Mouse (Mus musculus) C2C12 (cell line): Measurements from ENCODE around the gene Flad1.
A peak's percentile ranks its signal among the peaks of the same experiment; 100 is the strongest.

ENCODE experiments used
- CEBPB ChIP-seq: IDR thresholded peaks from one replicate; pipeline ENCODE4 v1.6.1; 2011; ENCODE audit warnings: low read depth, mild to moderate bottlenecking, control low read depth, moderate library complexity
- CTCF ChIP-seq: IDR thresholded peaks from one replicate; pipeline ENCODE4 v1.5.1; 2011; ENCODE audit not compliant: control insufficient read depth, insufficient read depth, insufficient read length
- FOSL1 ChIP-seq: IDR thresholded peaks from one replicate; pipeline ENCODE4 v1.8.0; 2011; ENCODE audit warnings: mild to moderate bottlenecking, low read length; ENCODE audit not compliant: poor library complexity, insufficient read depth, severe bottlenecking
- MAX ChIP-seq: IDR thresholded peaks from one replicate; pipeline ENCODE4 v1.6.1; 2011; ENCODE audit warnings: mild to moderate bottlenecking, control low read depth
- MYOD1 ChIP-seq: IDR thresholded peaks from one replicate; pipeline ENCODE4 v1.6.1; 2011; ENCODE audit warnings: low read depth; ENCODE audit not compliant: control insufficient read depth, insufficient read length
- MYOG ChIP-seq: IDR thresholded peaks from one replicate; pipeline ENCODE4 v1.6.1; 2011; ENCODE audit not compliant: control insufficient read depth, insufficient read length; ENCODE audit errors: extremely low read depth
- USF1 ChIP-seq: IDR thresholded peaks from one replicate; pipeline ENCODE4 v1.6.1; 2011; ENCODE audit warnings: low read depth, mild to moderate bottlenecking, control low read depth, moderate library complexity

- peak; percentile 82 for TF ChIP-seq CTCF
- TF ChIP-seq USF1: no peak
- no peak for TF ChIP-seq MYOD1
- no peak for TF ChIP-seq MAX
- TF ChIP-seq FOSL1: no peak
- no peak for TF ChIP-seq MYOG
- no peak for TF ChIP-seq CEBPB
These were observed 15.6 kb downstream of the Flad1 start for GRCm38 (mm10) chr3:89395806-89396653.
